Mouse (Mus musculus) brain, embryonic 14.5 days (tissue): Measurements from ENCODE around the gene Cplx3. TPM values are rescaled to one million over a fixed set of nuclear protein-coding genes. Genes with fewer than 3 reads are reported as not detected.

Experiments
- DNase-seq: peaks from one replicate; pipeline ENCODE4 v3.0.0-alpha.2; 2011; ENCODE audit warnings: low read depth
- CTCF ChIP-seq: fragments of 200-500 bp; IDR thresholded peaks from 2 replicates; pipeline ENCODE4 v1.5.1; 2012; ENCODE audit warnings: inconsistent platforms, mild to moderate bottlenecking, moderate library complexity, borderline replicate concordance; ENCODE audit not compliant: insufficient read depth, insufficient read length; ENCODE audit errors: extremely low read depth
- POLR2A ChIP-seq: fragments of 200-500 bp; IDR thresholded peaks from 2 replicates; pipeline ENCODE4 v1.6.1; 2012; ENCODE audit warnings: mild to moderate bottlenecking, inconsistent platforms, borderline replicate concordance; ENCODE audit not compliant: poor library complexity, insufficient read depth, insufficient read length, severe bottlenecking; ENCODE audit errors: extremely low read depth
- polyA plus RNA-seq: library from polyadenylated mRNA; depleted of rRNA; stranded (reverse); fragments of >200 nt; gene quantifications from 2 replicates; pipeline ENCODE4 v1.2.3, GENCODE M21; 2012

The Cplx3 gene
- polyA plus RNA-seq, 1 experiment: 0.49 TPM

GRCm38 (mm10) chr9:57609803-57610202 lies 3.7 kb upstream of the Cplx3 start:
- TF ChIP-seq CTCF: no peak
- DNase-seq: no peak

- no peak for DNase-seq
- TF ChIP-seq POLR2A (no peak), CTCF (no peak)
Measured at GRCm38 (mm10) chr9:57605503-57605902, 578 bp downstream of the Cplx3 start.

GRCm38 (mm10) chr9:57604875-57605274 lies 1.2 kb downstream of the Cplx3 start:
- TF ChIP-seq POLR2A (no peak), CTCF (no peak)
- no peak for DNase-seq

GRCm38 (mm10) chr9:57602098-57602497 lies 4.0 kb downstream of the Cplx3 start:
- no peak for DNase-seq
- TF ChIP-seq CTCF (no peak), POLR2A (no peak)

- TF ChIP-seq CTCF (no peak), POLR2A (no peak)
- peak; percentile 74 for DNase-seq
Measured at GRCm38 (mm10) chr9:57601353-57601706, 4.8 kb downstream of the Cplx3 start.

- DNase-seq: peak; percentile 52
- TF ChIP-seq CTCF (no peak), POLR2A (no peak)
Measured at GRCm38 (mm10) chr9:57600620-57601352, 5.3 kb downstream of the Cplx3 start.

- peak; percentile 24 for DNase-seq
- TF ChIP-seq POLR2A (no peak), CTCF (no peak)
Measured at GRCm38 (mm10) chr9:57598851-57599563, 7.1 kb downstream of the Cplx3 start.

GRCm38 (mm10) chr9:57597929-57598382 lies 8.1 kb downstream of the Cplx3 start:
- no peak for DNase-seq
- TF ChIP-seq CTCF: no peak
- TF ChIP-seq POLR2A: no peak

GRCm38 (mm10) chr9:57597265-57597664 lies 8.8 kb downstream of the Cplx3 start:
- no peak for DNase-seq
- TF ChIP-seq POLR2A: no peak
- no peak for TF ChIP-seq CTCF

- no peak for DNase-seq
- TF ChIP-seq CTCF: no peak
- TF ChIP-seq POLR2A: no peak
Measured at GRCm38 (mm10) chr9:57594174-57594509, 11.9 kb downstream of the Cplx3 start.

- DNase-seq: no peak
- TF ChIP-seq POLR2A (no peak), CTCF (no peak)
Measured at GRCm38 (mm10) chr9:57593454-57594173, 12.5 kb downstream of the Cplx3 start.
